Mouse (Mus musculus) MEL (cell line): ENCODE measurements around the gene Hipk4.

Experiments used
- CTCF ChIP-seq, 3 experiments: IDR thresholded peaks in 2 of 3; conservative IDR thresholded peaks in 1 of 3; 2 replicates each; pipeline ENCODE4 v1.5.1; 2011 to 2012; ENCODE audit warnings: low read length in 3 of 3, low read depth in 2 of 3, mild to moderate bottlenecking in 2 of 3, improper control_type of control experiment in 1 of 3, inconsistent platforms in 1 of 3, mixed read lengths in 1 of 3, moderate library complexity in 1 of 3; ENCODE audit not compliant: control insufficient read depth in 1 of 3, insufficient read depth in 1 of 3, poor library complexity in 1 of 3, severe bottlenecking in 1 of 3
- EP300 ChIP-seq, 2 experiments: IDR thresholded peaks; 2 replicates each; pipeline ENCODE4 v1.6.1; 2011; ENCODE audit warnings: improper control_type of control experiment in 2 of 2, low read length in 2 of 2, low read depth in 1 of 2, mild to moderate bottlenecking in 1 of 2
- GATA1 ChIP-seq: IDR thresholded peaks from 2 replicates; pipeline ENCODE4 v1.6.1; 2011; ENCODE audit warnings: low read depth, low read length, improper control_type of control experiment
- KAT2A ChIP-seq: conservative IDR thresholded peaks from 2 replicates; pipeline ENCODE4 v1.6.1; 2012; ENCODE audit warnings: low read depth, low read length, improper control_type of control experiment, inconsistent platforms
- MXI1 ChIP-seq: IDR thresholded peaks from 2 replicates; pipeline ENCODE4 v1.6.1; 2011; ENCODE audit warnings: mild to moderate bottlenecking, low read depth, low read length, improper control_type of control experiment
- POLR2A ChIP-seq, 2 experiments: IDR thresholded peaks; 2 replicates each; pipeline ENCODE4 v1.6.1; 2011 to 2012; ENCODE audit warnings: low read length in 2 of 2, mild to moderate bottlenecking in 2 of 2, control low read depth in 1 of 2, improper control_type of control experiment in 1 of 2, low read depth in 1 of 2, moderate library complexity in 1 of 2; ENCODE audit not compliant: control insufficient read depth in 1 of 2, insufficient read depth in 1 of 2, poor library complexity in 1 of 2
- POLR2AphosphoS5 ChIP-seq: IDR thresholded peaks from 2 replicates; pipeline ENCODE4 v1.6.1; 2012; ENCODE audit warnings: low read depth, borderline replicate concordance, mild to moderate bottlenecking, inconsistent platforms, low read length, moderate library complexity, mixed read lengths
- SMC3 ChIP-seq: IDR thresholded peaks from 2 replicates; pipeline ENCODE4 v1.6.1; 2011; ENCODE audit warnings: low read depth, low read length, improper control_type of control experiment
- TAL1 ChIP-seq: IDR thresholded peaks from 2 replicates; pipeline ENCODE4 v1.6.1; 2012; ENCODE audit warnings: mild to moderate bottlenecking, inconsistent platforms, low read length, moderate library complexity, mixed read lengths

- TF ChIP-seq CTCF (IDR thresholded peaks at IDR 0.05 in 2 of 3, conservative IDR thresholded peaks at IDR 0.05 in 1 of 3; ENCODE audit: control insufficient read depth in 1 of 3, insufficient read depth in 1 of 3, low read depth in 2 of 3, low read length in 3 of 3, poor library complexity in 1 of 3, severe bottlenecking in 1 of 3) (no peak), MXI1 (no peak), POLR2A (IDR thresholded peaks at IDR 0.05; ENCODE audit: control insufficient read depth in 1 of 2, insufficient read depth in 1 of 2, low read depth in 1 of 2, low read length in 2 of 2, poor library complexity in 1 of 2) (no peak), TAL1 (no peak), EP300 (IDR thresholded peaks at IDR 0.05; ENCODE audit: low read depth in 1 of 2, low read length in 2 of 2) (no peak), GATA1 (no peak), SMC3 (no peak), POLR2AphosphoS5 (no peak), KAT2A (no peak)
Measured at GRCm38 (mm10) chr7:27520599-27520998, 2.5 kb upstream of the Hipk4 start.
